Mouse (Mus musculus): Measurements from ENCODE around the gene Lyve1.
"Not testable (repeated sequence)": the region's sequence is repeated elsewhere in the genome, so short reads cannot be mapped to it uniquely, and the experiment has no call there.

The Lyve1 gene

GRCm38 (mm10) chr7:110862751-110863289 is at the start of gene Lyve1:
Lyve1 (minus strand) TSS chr7:110863239.
- DNase-seq (ENCODE audit: low spot score in 2 of 2), result no peak

GRCm38 (mm10) chr7:110908209-110909144 is 45.4 kb upstream of the Lyve1 start:
- no peak for DNase-seq (ENCODE audit: low spot score in 2 of 2)

- DNase-seq (ENCODE audit: low spot score in 2 of 2), result no peak
Measured at GRCm38 (mm10) chr7:110906566-110906965, 43.5 kb upstream of the Lyve1 start.

GRCm38 (mm10) chr7:110903226-110903625 is 40.2 kb upstream of the Lyve1 start:
- DNase-seq (ENCODE audit: low spot score in 2 of 2), result no peak

GRCm38 (mm10) chr7:110897202-110897601 is 34.2 kb upstream of the Lyve1 start:
- DNase-seq (ENCODE audit: low spot score in 2 of 2), result no peak

GRCm38 (mm10) chr7:110896453-110896852 is 33.4 kb upstream of the Lyve1 start:
- no peak for DNase-seq (ENCODE audit: low spot score in 2 of 2)

GRCm38 (mm10) chr7:110895772-110896171 is 32.7 kb upstream of the Lyve1 start:
- not testable (repeated sequence) for DNase-seq (ENCODE audit: low spot score in 2 of 2)

GRCm38 (mm10) chr7:110894673-110895072 is 31.6 kb upstream of the Lyve1 start:
- no peak for DNase-seq (ENCODE audit: low spot score in 2 of 2)

- DNase-seq (ENCODE audit: low spot score in 2 of 2), result no peak
Measured at GRCm38 (mm10) chr7:110893943-110894610, 31.0 kb upstream of the Lyve1 start.

- no peak for DNase-seq (ENCODE audit: low spot score in 2 of 2)
Measured at GRCm38 (mm10) chr7:110891501-110891986, 28.5 kb upstream of the Lyve1 start.

- DNase-seq (ENCODE audit: low spot score in 2 of 2), result no peak
Measured at GRCm38 (mm10) chr7:110881746-110882333, 18.8 kb upstream of the Lyve1 start.

- DNase-seq (ENCODE audit: low spot score in 2 of 2), result no peak
Measured at GRCm38 (mm10) chr7:110878028-110878427, 15.0 kb upstream of the Lyve1 start.

GRCm38 (mm10) chr7:110876965-110877364 is 13.9 kb upstream of the Lyve1 start:
- no peak for DNase-seq (ENCODE audit: low spot score in 2 of 2)

GRCm38 (mm10) chr7:110868807-110869206 is 5.8 kb upstream of the Lyve1 start:
- DNase-seq (ENCODE audit: low spot score in 2 of 2), result no peak

- DNase-seq (ENCODE audit: low spot score in 2 of 2), result no peak
Measured at GRCm38 (mm10) chr7:110867116-110867515, 4.1 kb upstream of the Lyve1 start.

GRCm38 (mm10) chr7:110866021-110866420 is 3.0 kb upstream of the Lyve1 start:
- no peak for DNase-seq (ENCODE audit: low spot score in 2 of 2)

GRCm38 (mm10) chr7:110865570-110865969 is 2.5 kb upstream of the Lyve1 start:
- no peak for DNase-seq (ENCODE audit: low spot score in 2 of 2)

GRCm38 (mm10) chr7:110865038-110865437 is 2.0 kb upstream of the Lyve1 start:
- DNase-seq (ENCODE audit: low spot score in 2 of 2), result no peak

GRCm38 (mm10) chr7:110860129-110860528 is 2.9 kb downstream of the Lyve1 start:
- no peak for DNase-seq (ENCODE audit: low spot score in 2 of 2)

GRCm38 (mm10) chr7:110855604-110856003 is 7.4 kb downstream of the Lyve1 start:
- no peak for DNase-seq (ENCODE audit: low spot score in 2 of 2)

- DNase-seq (ENCODE audit: low spot score in 2 of 2), result no peak
Measured at GRCm38 (mm10) chr7:110854927-110855546, 8.0 kb downstream of the Lyve1 start.

GRCm38 (mm10) chr7:110854519-110854918 is 8.5 kb downstream of the Lyve1 start:
- DNase-seq (ENCODE audit: low spot score in 2 of 2), result no peak

Data from frontal cortex, postnatal 25 days (tissue).